Mouse (Mus musculus) testis, adult 2 months (tissue): ENCODE measurements around the gene Ift122.

Source experiments
- CTCF ChIP-seq: fragments of 200-500 bp; IDR thresholded peaks from 2 replicates; pipeline ENCODE4 v1.5.1; 2012; ENCODE audit warnings: low read depth, mild to moderate bottlenecking, inconsistent platforms, low read length, moderate library complexity; ENCODE audit not compliant: control insufficient read depth, insufficient read depth, insufficient replicate concordance
- POLR2A ChIP-seq: fragments of 200-500 bp; IDR thresholded peaks from 2 replicates; pipeline ENCODE4 v1.6.1; 2012; ENCODE audit warnings: low read depth, mild to moderate bottlenecking, inconsistent platforms, low read length, moderate library complexity; ENCODE audit not compliant: control insufficient read depth

GRCm38 (mm10) chr6:115884018-115884417 is 30.7 kb downstream of the Ift122 start:
- TF ChIP-seq CTCF (no peak), POLR2A (no peak)
